Mouse (Mus musculus) cortical plate, adult 2 months (tissue): ENCODE data around the gene Dctn3.

Experiments used
- CTCF ChIP-seq: fragments of 200-500 bp; IDR thresholded peaks from 2 replicates; pipeline ENCODE4 v1.5.1; 2011; ENCODE audit warnings: mild to moderate bottlenecking, control low read depth, low read length; ENCODE audit not compliant: insufficient read depth; ENCODE audit errors: extremely low read depth
- POLR2A ChIP-seq: fragments of 200-500 bp; IDR thresholded peaks from 2 replicates; pipeline ENCODE4 v1.6.1; 2011; ENCODE audit warnings: mild to moderate bottlenecking, low read length, control low read depth; ENCODE audit not compliant: insufficient read depth; ENCODE audit errors: extremely low read depth

- no peak for TF ChIP-seq POLR2A
- no peak for TF ChIP-seq CTCF
These were observed 40.2 kb downstream of the Dctn3 start for GRCm38 (mm10) chr4:41682789-41683188.
